8 mouse cellular contexts compared by ENCODE assay signal in genomic region chr4:133353367-133354365, GRCm38 (mm10). TPM values are rescaled to one million over a fixed set of nuclear protein-coding genes. Genes with fewer than 3 reads are reported as not detected.
DNase-seq lines count a peak whose midpoint lies in the region; ATAC-seq and TF ChIP-seq lines count a peak whose summit lies in the region.

Gene Wdtc1 (minus strand): TSS chr4:133353481.

- H3K4me2 ChIP-seq in embryonic facial prominence, embryonic 12.5 days (replicated peaks): no peak within 1 kb of the TSS
- no peak within 1 kb of the TSS for H3K4me2 ChIP-seq in heart, embryonic 15.5 days
- H3K4me2 ChIP-seq in midbrain, embryonic 13.5 days (replicated peaks): no peak within 1 kb of the TSS

- DNase-seq in left cerebral cortex, adult 2 months (ENCODE audit: extremely low spot score in 1 of 2, low spot score in 2 of 2): no peak
- no peak for DNase-seq in left cerebral cortex, adult 11 months (ENCODE audit: low spot score)
- no peak for DNase-seq in limb, embryonic 10.5 days (ENCODE audit: low spot score)
- DNase-seq in Muller cell, postnatal 12 days (ENCODE audit: inconsistent ontology term): no peak
- no peak for DNase-seq in B cell, adult 2 months

- no peak for ATAC-seq in embryonic facial prominence, embryonic 12.5 days (ENCODE audit: insufficient number of reproducible peaks, insufficient read depth, low FRiP score, low TSS enrichment)
- no peak for ATAC-seq in heart, embryonic 15.5 days (replicated peaks; ENCODE audit: insufficient number of reproducible peaks, insufficient read depth, low FRiP score, low read depth)
- ATAC-seq in midbrain, embryonic 13.5 days: no peak

- no peak within 1 kb of the TSS for H3K4me3 ChIP-seq in left cerebral cortex, adult 2 months
- H3K4me3 ChIP-seq in embryonic facial prominence, embryonic 12.5 days: no peak within 1 kb of the TSS
- H3K4me3 ChIP-seq in heart, embryonic 15.5 days: no peak within 1 kb of the TSS
- H3K4me3 ChIP-seq in limb, embryonic 10.5 days: no peak within 1 kb of the TSS
- H3K4me3 ChIP-seq in midbrain, embryonic 13.5 days (replicated peaks): no peak within 1 kb of the TSS

- H3K4me1 ChIP-seq in embryonic facial prominence, embryonic 12.5 days: no peaks in the 10 kb centered on the region
- no peaks in the 10 kb centered on the region for H3K4me1 ChIP-seq in heart, embryonic 15.5 days (replicated peaks)
- H3K4me1 ChIP-seq in limb, embryonic 10.5 days: no peaks in the 10 kb centered on the region; the same call in 1 of the 2 replicates
- H3K4me1 ChIP-seq in midbrain, embryonic 13.5 days (replicated peaks): no peaks in the 10 kb centered on the region

- no peaks in the 10 kb centered on the region for H3K27me3 ChIP-seq in embryonic facial prominence, embryonic 12.5 days
- no peaks in the 10 kb centered on the region for H3K27me3 ChIP-seq in heart, embryonic 15.5 days
- no peaks in the 10 kb centered on the region for H3K27me3 ChIP-seq in limb, embryonic 10.5 days (ENCODE audit: low read depth, poor library complexity, severe bottlenecking)
- no peaks in the 10 kb centered on the region for H3K27me3 ChIP-seq in midbrain, embryonic 13.5 days

- 90% methylated on average over 23 of the region's 23 CpGs for WGBS in embryonic facial prominence, embryonic 12.5 days
- 85% methylated on average over 23 of the region's 23 CpGs for WGBS in heart, embryonic 15.5 days
- WGBS in limb, embryonic 10.5 days: 90% methylated on average over 23 of the region's 23 CpGs
- WGBS in midbrain, embryonic 13.5 days: 91% methylated on average over 23 of the region's 23 CpGs

- TF ChIP-seq CTCF in left cerebral cortex, adult 2 months (IDR thresholded peaks at IDR 0.05): no peak

- intact Hi-C loops in left cerebral cortex, adult 2 months (cut with DNase I): no loop called here

- H3K27ac ChIP-seq in left cerebral cortex, adult 2 months: no peak within 1 kb of the TSS
- H3K27ac ChIP-seq in embryonic facial prominence, embryonic 12.5 days: no peak within 1 kb of the TSS
- H3K27ac ChIP-seq in heart, embryonic 15.5 days: no peak within 1 kb of the TSS
- no peak within 1 kb of the TSS for H3K27ac ChIP-seq in limb, embryonic 10.5 days
- no peak within 1 kb of the TSS for H3K27ac ChIP-seq in midbrain, embryonic 13.5 days

- no peak within 1 kb of the TSS for H3K9ac ChIP-seq in embryonic facial prominence, embryonic 12.5 days
- no peak within 1 kb of the TSS for H3K9ac ChIP-seq in heart, embryonic 15.5 days
- no peak within 1 kb of the TSS for H3K9ac ChIP-seq in midbrain, embryonic 13.5 days (replicated peaks)

- H3K36me3 ChIP-seq in embryonic facial prominence, embryonic 12.5 days: no peaks in the 10 kb centered on the region
- H3K36me3 ChIP-seq in heart, embryonic 15.5 days: no peaks in the 10 kb centered on the region
- H3K36me3 ChIP-seq in limb, embryonic 10.5 days: no peaks in the 10 kb centered on the region
- H3K36me3 ChIP-seq in midbrain, embryonic 13.5 days: no peaks in the 10 kb centered on the region

- no peaks in the 10 kb centered on the region for H3K9me3 ChIP-seq in embryonic facial prominence, embryonic 12.5 days
- no peaks in the 10 kb centered on the region for H3K9me3 ChIP-seq in heart, embryonic 15.5 days (replicated peaks)
- no peaks in the 10 kb centered on the region for H3K9me3 ChIP-seq in limb, embryonic 10.5 days (replicated peaks)
- no peaks in the 10 kb centered on the region for H3K9me3 ChIP-seq in midbrain, embryonic 13.5 days

RNA-seq across cellular contexts. Expression of gene Wdtc1, which starts in this region (rescaled TPM):
- 10 to 100 TPM; 59.7 to 60.6 TPM for total RNA-seq in left cerebral cortex, adult 2 months (2021)
- 17.0 and 18.7 TPM in 2 replicates for polyA plus RNA-seq in embryonic facial prominence, embryonic 12.5 days (2016; fragmentation: Nextera tagmentation; extraction: Ambion mirVana)
- polyA plus RNA-seq in heart, embryonic 15.5 days (2015; fragmentation: Nextera tagmentation; extraction: Ambion mirVana): 11.4 and 14.3 TPM in 2 replicates
- 14.3 and 15.5 TPM in 2 replicates for polyA plus RNA-seq in limb, embryonic 10.5 days (2016; fragmentation: Nextera tagmentation; extraction: Ambion mirVana)
- polyA plus RNA-seq in midbrain, embryonic 13.5 days (2015; fragmentation: Nextera tagmentation; extraction: Ambion mirVana): 18.2 and 21.8 TPM in 2 replicates
